Mouse (Mus musculus) G1E (cell line): ENCODE data around the gene Ago3.

ENCODE experiments used
- CTCF ChIP-seq: IDR thresholded peaks from 2 replicates; pipeline ENCODE4 v1.5.1; 2012; ENCODE audit warnings: low read depth, low read length, inconsistent platforms, mixed read lengths
- GATA1 ChIP-seq: IDR thresholded peaks from 2 replicates; pipeline ENCODE4 v1.6.1; 2012; ENCODE audit warnings: borderline replicate concordance, low read length, inconsistent platforms, mixed read lengths
- GATA2 ChIP-seq: IDR thresholded peaks from 2 replicates; pipeline ENCODE4 v1.6.1; 2012; ENCODE audit warnings: low read depth, low read length, inconsistent platforms, borderline replicate concordance
- POLR2AphosphoS5 ChIP-seq: IDR thresholded peaks from 2 replicates; pipeline ENCODE4 v1.6.1; 2012; ENCODE audit warnings: low read depth, low read length, inconsistent platforms; ENCODE audit not compliant: insufficient replicate concordance
- TAL1 ChIP-seq: conservative IDR thresholded peaks from 2 replicates; pipeline ENCODE4 v1.6.1; 2012; ENCODE audit warnings: low read depth, low read length, inconsistent platforms, mixed read lengths

- no peak for TF ChIP-seq CTCF
- no peak for TF ChIP-seq GATA1
- no peak for TF ChIP-seq POLR2AphosphoS5
- no peak for TF ChIP-seq GATA2
- TF ChIP-seq TAL1 = no peak
These were observed 542 bp downstream of the Ago3 start for GRCm38 (mm10) chr4:126428682-126429346.
